Mouse (Mus musculus): ENCODE data around the gene Tma7.

DNA sequence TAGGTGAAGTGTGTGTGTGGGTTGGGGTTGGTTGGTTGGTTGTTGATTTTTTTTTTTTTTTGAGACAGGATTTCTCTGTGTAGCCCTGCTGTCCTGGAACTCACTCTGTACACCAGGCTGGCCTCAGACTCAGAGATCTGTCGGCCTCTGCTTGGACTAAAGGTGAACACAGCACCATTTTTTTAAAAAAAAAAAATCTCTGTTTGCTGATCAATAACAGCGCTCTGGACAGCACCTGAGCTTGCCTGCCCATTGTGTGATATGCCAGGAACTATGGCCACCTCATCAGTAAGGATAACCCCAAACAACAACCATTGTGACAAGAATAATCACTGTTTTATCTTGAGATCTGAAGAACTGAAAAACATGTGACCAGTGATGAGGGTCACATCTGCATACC is 42.7 kb upstream of the Tma7 start:
- no peak for TF ChIP-seq TCF12 (IDR thresholded peaks at IDR 0.05; ENCODE audit: low read depth, low read length)
- no peak for TF ChIP-seq CTCF (IDR thresholded peaks at IDR 0.05 in 2 of 3, conservative IDR thresholded peaks at IDR 0.05 in 1 of 3; ENCODE audit: control insufficient read depth in 1 of 3, insufficient read depth in 1 of 3, low read depth in 2 of 3, low read length in 3 of 3, poor library complexity in 1 of 3, severe bottlenecking in 1 of 3)
- TF ChIP-seq GATA1 (IDR thresholded peaks at IDR 0.05; ENCODE audit: low read depth, low read length): no peak
- TF ChIP-seq UBTF (IDR thresholded peaks at IDR 0.05; ENCODE audit: borderline replicate concordance, insufficient read depth, low read depth, low read length): no peak
- TF ChIP-seq MAX (IDR thresholded peaks at IDR 0.05; ENCODE audit: low read length): no peak
- TF ChIP-seq POLR2AphosphoS2 (IDR thresholded peaks at IDR 0.05; ENCODE audit: low read length): no peak
- no peak for TF ChIP-seq SIN3A (IDR thresholded peaks at IDR 0.05; ENCODE audit: low read length)
- no peak for TF ChIP-seq POLR2A (IDR thresholded peaks at IDR 0.05; ENCODE audit: control insufficient read depth in 1 of 2, insufficient read depth in 1 of 2, low read depth in 1 of 2, low read length in 2 of 2, poor library complexity in 1 of 2)
- TF ChIP-seq ZMIZ1 (IDR thresholded peaks at IDR 0.05; ENCODE audit: low read depth, low read length): no peak

All from MEL (cell line).